Mouse (Mus musculus) forebrain, embryonic 16.5 days (tissue): Measurements from ENCODE around the gene Egfr. TPM values are rescaled to one million over a fixed set of nuclear protein-coding genes. Genes with fewer than 3 reads are reported as not detected.

Experiments
- ATAC-seq: fragments of 200-750 bp; cut with Nextera tagmentation; 2 replicates; pipeline ENCODE4 v1.8.0; 2017; ENCODE audit warnings: mild to moderate bottlenecking, moderate library complexity
- H3K27ac ChIP-seq: fragments of 300-500 bp; sonication (generic); 2 replicates; pipeline ENCODE4 v1.5.1; 2014; ENCODE audit warnings: low read length, control low read depth
- H3K27me3 ChIP-seq: fragments of 300-500 bp; sonication (generic); replicated peaks from 2 replicates; pipeline ENCODE4 v1.6.1; 2014; ENCODE audit warnings: low read length; ENCODE audit not compliant: control insufficient read depth, insufficient read depth
- H3K36me3 ChIP-seq: fragments of 300-500 bp; sonication (generic); 2 replicates; pipeline ENCODE4 v1.6.1; 2014; ENCODE audit not compliant: control insufficient read depth, insufficient read depth
- H3K4me1 ChIP-seq: fragments of 300-500 bp; sonication (generic); replicated peaks from 2 replicates; pipeline ENCODE4 v1.6.1; 2014; ENCODE audit warnings: low read length; ENCODE audit not compliant: control insufficient read depth, insufficient read depth
- H3K4me2 ChIP-seq: fragments of 300-500 bp; sonication (generic); 2 replicates; pipeline ENCODE4 v1.6.1; 2014; ENCODE audit warnings: mild to moderate bottlenecking, low read length, control low read depth
- H3K4me3 ChIP-seq: fragments of 300-500 bp; sonication (generic); replicated peaks from 2 replicates; pipeline ENCODE4 v1.5.1; 2014; ENCODE audit warnings: mild to moderate bottlenecking, low read length, control low read depth
- H3K9ac ChIP-seq: fragments of 300-500 bp; sonication (generic); replicated peaks from 2 replicates; pipeline ENCODE4 v1.6.1; 2014; ENCODE audit warnings: low read depth, low read length, control low read depth
- H3K9me3 ChIP-seq: fragments of 300-500 bp; sonication (generic); 2 replicates; pipeline ENCODE4 v1.6.1; 2016; ENCODE audit warnings: low read length; ENCODE audit not compliant: control insufficient read depth
- WGBS: fragments of 180-500 bp; shearing (Covaris S2); extraction: QIAGEN DNeasy Blood & Tissue Kit; methylation state at CpG from one replicate; pipeline ENCODE4 v1.1.7; 2014; 5-methylcytosine and 5-hydroxymethylcytosine counted together
- polyA plus RNA-seq: library from polyadenylated mRNA; unstranded; fragments of >200 nt; fragmentation: Nextera tagmentation; extraction: Ambion mirVana; gene quantifications from 2 replicates; pipeline ENCODE4 v1.2.1, GENCODE M21; 2015

The Egfr gene
- polyA plus RNA-seq, 1 experiment from 2014 or later = 2.5 TPM

DNA sequence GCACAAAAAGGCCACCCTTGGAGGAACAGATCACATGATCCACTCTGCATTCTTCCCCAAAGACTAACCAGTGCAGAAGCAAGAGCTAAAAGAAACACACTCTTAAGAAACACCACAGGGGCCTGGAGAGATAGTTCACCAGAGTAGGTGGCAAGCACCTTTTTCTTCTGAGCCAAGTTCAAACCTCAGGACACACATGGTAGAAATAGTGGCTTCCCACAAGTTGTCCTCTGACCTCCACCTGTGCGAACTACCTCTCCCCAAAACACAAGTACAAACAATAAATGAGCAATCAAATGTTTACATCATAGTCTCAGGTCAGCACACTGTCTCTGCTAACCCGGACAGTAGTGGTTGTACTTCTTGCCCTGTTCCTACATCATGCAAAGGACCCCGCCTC, 45.5 kb downstream of the Egfr start:
- H3K9me3 ChIP-seq = no peaks in the 10 kb centered on the region
- H3K36me3 ChIP-seq = no peaks in the 10 kb centered on the region
- H3K9ac ChIP-seq = no peak overlapping the region
- no peak for ATAC-seq
- H3K27ac ChIP-seq = no peak overlapping the region
- 90% methylated on average over 3 of the region's 3 CpGs for WGBS
- H3K4me1 ChIP-seq = no peaks in the 10 kb centered on the region
- no peaks in the 10 kb centered on the region for H3K27me3 ChIP-seq
- H3K4me2 ChIP-seq = no peak overlapping the region
- H3K4me3 ChIP-seq = no peak overlapping the region

DNA sequence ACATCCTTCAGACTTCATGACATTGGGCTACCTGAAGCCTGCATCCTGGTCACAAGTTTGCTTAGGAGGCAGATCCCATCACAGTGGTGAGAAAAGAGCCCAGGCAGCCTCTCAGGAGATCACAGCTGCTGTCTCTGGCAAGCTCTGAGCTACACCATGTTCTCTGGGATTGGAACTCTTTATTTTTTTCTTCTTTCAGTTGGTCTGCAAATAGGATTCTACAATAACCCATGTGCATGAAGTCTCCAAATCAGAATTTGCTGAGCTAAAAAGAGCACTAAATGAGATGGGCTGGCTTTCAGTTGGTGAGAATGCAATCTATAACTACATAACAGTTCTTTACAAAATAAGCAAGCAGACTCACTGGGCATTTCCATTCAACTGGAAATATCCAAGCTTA, 46.1 kb downstream of the Egfr start:
- H3K9me3 ChIP-seq = no peaks in the 10 kb centered on the region
- H3K4me1 ChIP-seq = no peaks in the 10 kb centered on the region
- ATAC-seq = 0 out of 2 replicates have a peak, but pooled peaks have one; percentile 28
- H3K9ac ChIP-seq = no peak overlapping the region
- H3K4me2 ChIP-seq = no peak overlapping the region
- H3K27ac ChIP-seq = no peak overlapping the region
- H3K36me3 ChIP-seq = no peaks in the 10 kb centered on the region
- H3K4me3 ChIP-seq = no peak overlapping the region
- no peaks in the 10 kb centered on the region for H3K27me3 ChIP-seq

DNA sequence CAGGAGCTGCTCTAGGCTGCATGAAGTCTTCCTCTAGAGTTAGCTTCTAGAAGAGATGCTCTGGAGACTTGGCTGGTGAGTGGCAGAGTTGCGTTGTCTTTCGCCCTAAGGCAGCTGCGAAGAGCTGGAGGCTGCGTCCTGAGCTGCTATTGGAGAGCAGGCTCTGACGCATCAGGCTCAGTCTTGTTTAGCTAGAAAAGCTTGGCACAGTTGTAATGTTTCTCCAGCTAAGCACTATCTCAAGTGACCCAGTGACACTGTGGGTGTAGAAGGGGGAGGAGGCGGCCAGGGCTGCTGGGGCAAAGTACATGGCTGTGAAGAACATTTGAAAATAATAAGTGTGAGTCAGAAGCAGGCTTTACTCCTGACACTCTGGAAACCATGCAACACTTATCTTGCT, 48.5 kb downstream of the Egfr start:
- Histone ChIP-seq H3K36me3 (no peaks in the 10 kb centered on the region), H3K4me2 (no peak overlapping the region), H3K9ac (no peak overlapping the region), H3K27ac (no peak overlapping the region), H3K4me1 (no peaks in the 10 kb centered on the region), H3K27me3 (no peaks in the 10 kb centered on the region), H3K9me3 (no peaks in the 10 kb centered on the region), H3K4me3 (no peak overlapping the region)
- ATAC-seq = no peak
- WGBS = 90% methylated on average over 6 of the region's 6 CpGs

GRCm38 (mm10) chr11:16802668-16803067, 50.7 kb downstream of the Egfr start:
- Histone ChIP-seq H3K36me3 (no peaks in the 10 kb centered on the region), H3K4me1 (no peaks in the 10 kb centered on the region), H3K27ac (no peak overlapping the region), H3K27me3 (no peaks in the 10 kb centered on the region), H3K4me2 (no peak overlapping the region), H3K9ac (no peak overlapping the region), H3K4me3 (no peak overlapping the region), H3K9me3 (no peaks in the 10 kb centered on the region)
- WGBS = 44% methylated on average over 1 of the region's 1 CpGs
- no peak for ATAC-seq

DNA sequence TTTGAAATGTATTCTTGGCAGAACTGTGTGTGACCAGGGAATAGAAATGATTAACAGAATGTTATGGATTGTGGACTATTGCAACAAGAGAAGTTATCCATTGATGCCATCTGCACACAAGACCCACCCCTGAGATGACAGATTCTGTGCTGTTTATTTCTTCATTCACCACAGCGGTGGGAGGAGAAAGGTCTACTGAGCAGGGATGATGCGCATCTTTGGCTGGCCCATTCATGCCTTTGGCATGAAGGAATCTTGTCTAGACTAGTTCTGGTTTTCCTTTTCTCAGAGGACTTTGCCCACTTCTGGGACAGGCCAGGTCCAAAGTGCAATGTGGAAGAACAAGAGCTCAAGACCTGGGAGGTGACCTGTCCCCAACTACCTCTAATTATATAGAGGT, 52.0 kb downstream of the Egfr start:
- Histone ChIP-seq H3K27ac (no peak overlapping the region), H3K4me1 (no peaks in the 10 kb centered on the region), H3K36me3 (no peaks in the 10 kb centered on the region), H3K4me3 (no peak overlapping the region), H3K27me3 (no peaks in the 10 kb centered on the region), H3K4me2 (no peak overlapping the region), H3K9ac (no peak overlapping the region), H3K9me3 (no peaks in the 10 kb centered on the region)
- 88% methylated on average over 2 of the region's 2 CpGs for WGBS
- ATAC-seq = no peak

DNA sequence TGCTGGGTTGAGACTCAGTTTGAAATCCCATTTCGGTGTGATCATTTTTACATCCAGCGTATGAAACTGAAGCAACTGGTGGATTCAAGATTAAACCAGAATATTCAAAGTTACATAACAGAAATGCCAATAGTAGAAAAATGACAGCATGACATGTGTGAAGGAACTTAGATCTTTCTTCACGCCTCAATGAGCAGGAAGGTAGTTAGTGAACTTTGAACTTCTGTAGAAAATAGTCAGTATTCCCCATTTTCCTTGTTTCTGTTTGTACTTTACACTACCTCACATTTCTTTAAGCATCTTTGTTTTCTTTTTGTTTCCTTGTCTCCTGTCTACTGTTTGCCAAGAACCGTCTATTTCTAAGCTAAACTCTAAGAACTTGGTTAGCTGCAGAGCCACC, 53.9 kb downstream of the Egfr start:
- no peaks in the 10 kb centered on the region for H3K4me1 ChIP-seq
- H3K27ac ChIP-seq = no peak overlapping the region
- no peak for ATAC-seq
- H3K36me3 ChIP-seq = no peaks in the 10 kb centered on the region
- H3K9ac ChIP-seq = no peak overlapping the region
- no peak overlapping the region for H3K4me3 ChIP-seq
- WGBS = 86% methylated on average over 4 of the region's 4 CpGs
- no peaks in the 10 kb centered on the region for H3K9me3 ChIP-seq
- no peaks in the 10 kb centered on the region for H3K27me3 ChIP-seq
- H3K4me2 ChIP-seq = no peak overlapping the region

GRCm38 (mm10) chr11:16809161-16809967, 57.4 kb downstream of the Egfr start:
- Histone ChIP-seq H3K27ac (no peak overlapping the region), H3K4me2 (no peak overlapping the region), H3K36me3 (no peaks in the 10 kb centered on the region), H3K4me1 (no peaks in the 10 kb centered on the region), H3K27me3 (no peaks in the 10 kb centered on the region), H3K9ac (no peak overlapping the region), H3K9me3 (no peaks in the 10 kb centered on the region), H3K4me3 (no peak overlapping the region)
- WGBS = 87% methylated on average over 9 of the region's 9 CpGs
- no peak for ATAC-seq

- Histone ChIP-seq H3K27me3 (no peaks in the 10 kb centered on the region), H3K4me2 (no peak overlapping the region), H3K9me3 (no peaks in the 10 kb centered on the region), H3K4me1 (no peaks in the 10 kb centered on the region), H3K36me3 (no peaks in the 10 kb centered on the region), H3K27ac (no peak overlapping the region), H3K9ac (no peak overlapping the region), H3K4me3 (no peak overlapping the region)
- no peak for ATAC-seq
- 82% methylated on average over 3 of the region's 3 CpGs for WGBS
These were observed 58.1 kb downstream of the Egfr start for GRCm38 (mm10) chr11:16810086-16810485.

DNA sequence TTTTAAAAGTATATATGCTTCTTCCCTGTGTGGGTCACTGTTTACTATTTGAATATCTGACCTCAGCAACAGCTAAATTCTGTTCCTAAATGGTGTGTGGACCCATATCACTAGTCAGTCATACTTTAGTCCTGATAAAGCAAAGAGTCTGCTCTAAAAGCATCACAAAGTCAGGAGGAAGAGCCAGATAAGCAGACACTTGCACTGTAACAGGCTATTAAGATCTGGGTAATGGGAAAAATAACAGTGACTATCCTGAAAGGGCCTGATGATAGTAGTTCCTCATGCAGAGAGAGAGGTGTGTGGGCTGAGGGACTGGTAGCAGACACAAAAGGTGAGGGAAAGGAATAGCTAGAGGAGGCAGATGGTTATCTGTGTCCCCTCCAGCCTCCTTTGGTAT, 61.3 kb downstream of the Egfr start:
- no peaks in the 10 kb centered on the region for H3K4me1 ChIP-seq

GRCm38 (mm10) chr11:16816414-16816813, 64.4 kb downstream of the Egfr start:
- no peak overlapping the region for H3K27ac ChIP-seq
- no peaks in the 10 kb centered on the region for H3K27me3 ChIP-seq
- no peak overlapping the region for H3K4me3 ChIP-seq
- WGBS = 92% methylated on average over 9 of the region's 9 CpGs
- no peaks in the 10 kb centered on the region for H3K36me3 ChIP-seq
- H3K9ac ChIP-seq = no peak overlapping the region
- no peak overlapping the region for H3K4me2 ChIP-seq
- no peak for ATAC-seq
- no peaks in the 10 kb centered on the region for H3K4me1 ChIP-seq
- H3K9me3 ChIP-seq = no peaks in the 10 kb centered on the region

More for the DNA sequence above, 61.3 kb downstream of the Egfr start:
- no peak overlapping the region for H3K27ac ChIP-seq
- H3K9ac ChIP-seq = no peak overlapping the region
- no peaks in the 10 kb centered on the region for H3K36me3 ChIP-seq
- no peak overlapping the region for H3K4me3 ChIP-seq
- H3K27me3 ChIP-seq = no peaks in the 10 kb centered on the region
- H3K4me2 ChIP-seq = no peak overlapping the region
- no peak for ATAC-seq
- H3K9me3 ChIP-seq = no peaks in the 10 kb centered on the region
